Mouse (Mus musculus) spleen, adult 2 months (tissue): ENCODE results near the gene Polr2c. TPM values are rescaled to one million over a fixed set of nuclear protein-coding genes. Genes with fewer than 3 reads are reported as not detected.

Experiments used
- DNase-seq, 2 experiments: peaks; one replicate each; pipeline versions ENCODE4 v3.0.0 to v3.0.0-alpha.2; 2012 to 2021; ENCODE audit warnings: low spot score in 2 of 2, low read depth in 1 of 2
- H3K27ac ChIP-seq: fragments of 200-500 bp; 2 replicates; pipeline ENCODE4 v1.5.1; 2012; ENCODE audit warnings: low read length, inconsistent platforms; ENCODE audit not compliant: insufficient read depth
- H3K27me3 ChIP-seq: fragments of 200-500 bp; 2 replicates; pipeline ENCODE4 v1.6.1; 2012; ENCODE audit warnings: mild to moderate bottlenecking, moderate library complexity, low read length, inconsistent platforms; ENCODE audit not compliant: control insufficient read depth, insufficient read depth
- H3K36me3 ChIP-seq: fragments of 200-500 bp; 2 replicates; pipeline ENCODE4 v1.6.1; 2012; ENCODE audit warnings: mild to moderate bottlenecking, low read length, inconsistent platforms; ENCODE audit not compliant: control insufficient read depth, insufficient read depth
- H3K4me1 ChIP-seq: fragments of 200-500 bp; 2 replicates; pipeline ENCODE4 v1.6.1; 2011; ENCODE audit warnings: inconsistent platforms; ENCODE audit not compliant: control insufficient read depth, insufficient read depth, insufficient read length
- H3K4me3 ChIP-seq: fragments of 200-500 bp; 2 replicates; pipeline ENCODE4 v1.5.1; 2011; ENCODE audit warnings: mild to moderate bottlenecking, inconsistent platforms; ENCODE audit not compliant: insufficient read depth, insufficient read length; ENCODE audit errors: extremely low read depth
- CTCF ChIP-seq: fragments of 200-500 bp; IDR thresholded peaks from 2 replicates; pipeline ENCODE4 v1.5.1; 2011; ENCODE audit warnings: mild to moderate bottlenecking, inconsistent platforms; ENCODE audit not compliant: insufficient read depth, insufficient read length, insufficient replicate concordance; ENCODE audit errors: extremely low read depth
- POLR2A ChIP-seq: fragments of 200-500 bp; IDR thresholded peaks from 2 replicates; pipeline ENCODE4 v1.6.1; 2011; ENCODE audit warnings: low read depth, low read length, inconsistent platforms
- WGBS: fragments of 180-500 bp; shearing (Covaris S2); methylation state at CpG from one replicate; pipeline ENCODE4 v1.1.7; 2018; 5-methylcytosine and 5-hydroxymethylcytosine counted together
- polyA plus RNA-seq: library from polyadenylated mRNA; depleted of rRNA; stranded (reverse); fragments of >200 nt; gene quantifications from 2 replicates; pipeline ENCODE4 v1.2.3, GENCODE M21; 2012; rRNA removed

Polr2c gene
- polyA plus RNA-seq, 1 experiment, result 56.4 TPM

DNA sequence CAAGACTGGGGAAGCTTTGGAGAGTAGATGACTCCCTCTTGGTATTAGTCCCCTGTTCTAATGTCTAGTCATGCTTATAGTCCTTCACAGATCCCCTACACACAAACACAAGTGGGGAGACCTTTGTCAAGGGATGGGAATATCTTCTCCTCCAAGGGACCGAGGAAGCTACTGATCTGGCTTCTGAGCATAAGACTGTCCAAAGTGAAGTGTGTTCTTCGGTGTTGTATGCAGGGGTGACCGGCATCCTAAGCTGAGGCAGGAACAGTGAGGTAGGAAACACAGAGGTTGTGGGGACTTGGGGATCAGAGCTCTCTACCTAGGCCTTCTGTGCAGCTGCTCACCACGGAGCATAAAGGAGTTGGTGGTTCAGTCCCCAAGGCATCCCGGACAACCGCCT, 64.9 kb downstream of the Polr2c start:
- 65% methylated on average over 6 of the region's 6 CpGs for WGBS
- peaks cover 6% of the 10 kb centered on the region; the same call in 1 of the 2 replicates for H3K4me1 ChIP-seq
- peaks cover 5% of the 10 kb centered on the region for H3K27me3 ChIP-seq
- H3K4me3 ChIP-seq, result no peak overlapping the region
- no peak overlapping the region for H3K27ac ChIP-seq
- no peaks in the 10 kb centered on the region for H3K36me3 ChIP-seq
- no peak for DNase-seq
- no peak for TF ChIP-seq POLR2A
- TF ChIP-seq CTCF, result no peak

DNA sequence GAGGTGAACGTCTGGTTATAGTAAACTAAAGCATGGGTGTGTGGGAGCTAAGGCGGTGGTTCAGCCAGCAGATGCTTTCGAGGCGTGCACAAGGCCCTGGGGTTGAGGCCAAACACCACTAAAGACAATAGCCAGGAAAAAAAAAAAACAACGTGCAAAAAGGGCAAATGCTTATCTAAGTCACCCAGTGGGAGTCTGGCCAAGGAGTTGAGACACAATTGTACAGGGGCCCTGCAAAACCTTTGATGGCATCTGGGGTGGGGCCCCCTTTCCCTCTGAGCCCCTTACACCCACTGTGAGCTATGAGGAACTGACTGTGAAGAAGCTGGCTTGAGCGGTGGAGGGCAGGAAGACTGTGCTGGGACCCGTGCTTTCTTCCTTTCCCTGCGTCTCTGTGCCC, 65.4 kb downstream of the Polr2c start:
- TF ChIP-seq CTCF (no peak), POLR2A (no peak)
- H3K4me1 ChIP-seq, result peaks cover 6% of the 10 kb centered on the region; the same call in 1 of the 2 replicates
- no peak overlapping the region for H3K4me3 ChIP-seq
- no peak for DNase-seq
- no peak overlapping the region for H3K27ac ChIP-seq
- H3K27me3 ChIP-seq, result peaks cover 4% of the 10 kb centered on the region
- no peaks in the 10 kb centered on the region for H3K36me3 ChIP-seq
- WGBS, result 21% methylated on average over 8 of the region's 8 CpGs

Other genes starting within 250 kb of the Polr2c start
- 50.2 and 58.3 TPM in 2 replicates for gene Arl2bp, start 190.8 kb upstream of the Polr2c start, polyA plus RNA-seq
- gene Pllp, start 161.2 kb upstream of the Polr2c start, polyA plus RNA-seq, result 0.21 and 0.31 TPM in 2 replicates
- gene Ccl22, start 111.9 kb upstream of the Polr2c start, polyA plus RNA-seq, result 5.8 and 7.9 TPM in 2 replicates
- 3.0 and 3.1 TPM in 2 replicates for gene Cx3cl1, start 85.4 kb upstream of the Polr2c start, polyA plus RNA-seq
- not detected in 2 replicates for gene Ccl17, start 47.0 kb upstream of the Polr2c start, polyA plus RNA-seq
- gene Coq9, start 19.1 kb upstream of the Polr2c start, polyA plus RNA-seq, result 70.8 and 109 TPM in 2 replicates
- 27.1 and 32.8 TPM in 2 replicates for gene Ciapin1, start 19.1 kb upstream of the Polr2c start, polyA plus RNA-seq
- 5.3 and 5.8 TPM in 2 replicates for gene Dok4, start 18.9 kb downstream of the Polr2c start, polyA plus RNA-seq
- 10.7 and 14.2 TPM in 2 replicates for gene Ccdc102a, start 60.6 kb downstream of the Polr2c start, polyA plus RNA-seq
- gene Adgrg5, start 66.2 kb downstream of the Polr2c start, polyA plus RNA-seq, result 36.0 and 43.2 TPM in 2 replicates
- 32.0 and 37.1 TPM in 2 replicates for gene Adgrg1, start 117.3 kb downstream of the Polr2c start, polyA plus RNA-seq
- gene Adgrg3, start 160.2 kb downstream of the Polr2c start, polyA plus RNA-seq, result 6.3 and 6.8 TPM in 2 replicates
- 0.12 and 0.13 TPM in 2 replicates for gene Drc7, start 197.7 kb downstream of the Polr2c start, polyA plus RNA-seq
- gene Katnb1, start 223.7 kb downstream of the Polr2c start, polyA plus RNA-seq, result 13.2 and 17.7 TPM in 2 replicates